Mouse (Mus musculus): ENCODE results near the gene Ube2d1. TPM values are rescaled to one million over a fixed set of nuclear protein-coding genes. Genes with fewer than 3 reads are reported as not detected.

The Ube2d1 gene
- polyA plus RNA-seq, 1 experiment = 71.4 TPM

DNA sequence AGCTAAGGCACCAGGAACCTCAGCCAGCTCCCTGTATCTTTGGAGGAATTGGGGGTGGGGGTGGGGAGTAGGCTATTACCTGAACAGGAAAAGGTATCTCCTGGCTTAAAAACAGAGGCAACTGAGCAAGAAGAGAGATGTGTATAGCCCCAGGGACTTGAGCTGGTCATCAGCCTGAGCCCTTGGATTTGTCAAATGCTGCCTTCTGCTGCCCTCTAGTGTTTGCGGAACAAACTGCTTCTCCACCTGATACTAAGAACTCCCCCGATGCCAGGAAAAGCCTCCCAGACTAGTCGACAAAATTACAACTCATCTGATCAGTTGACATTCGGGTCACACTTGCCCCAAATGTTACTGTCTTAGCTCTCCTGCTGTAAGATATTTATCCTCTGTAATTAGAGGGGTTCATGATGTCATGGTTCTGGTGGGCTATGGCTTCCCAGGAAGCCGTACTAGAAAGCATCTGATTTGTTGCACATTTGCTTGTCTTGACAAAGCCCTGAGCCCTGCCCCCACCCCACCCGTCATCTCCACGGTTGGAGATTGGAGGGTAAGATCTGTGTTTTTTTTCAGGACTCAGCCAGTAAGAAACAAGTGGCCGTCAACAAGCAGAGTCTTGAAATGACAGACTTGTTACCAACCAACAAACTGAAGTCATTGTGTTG is 66.7 kb downstream of the Ube2d1 start:
- H3K4me1 ChIP-seq (ENCODE audit: control insufficient read depth, insufficient read depth, low read length) = peaks cover 4% of the 10 kb centered on the region
- H3K27me3 ChIP-seq (ENCODE audit: control insufficient read depth, insufficient read depth, low read length, poor library complexity, severe bottlenecking) = no peaks in the 10 kb centered on the region
- H3K9me3 ChIP-seq (replicated peaks; ENCODE audit: control insufficient read depth, insufficient read depth, low read length, poor library complexity, severe bottlenecking) = no peaks in the 10 kb centered on the region
- no peak overlapping the region for H3K9ac ChIP-seq (ENCODE audit: low read depth, poor library complexity, severe bottlenecking)
- H3K4me3 ChIP-seq (ENCODE audit: low read depth, low read length) = no peak overlapping the region; the same call in 1 of the 2 replicates
- no peaks in the 10 kb centered on the region for H3K36me3 ChIP-seq (ENCODE audit: control insufficient read depth, insufficient read depth, low read length, poor library complexity, severe bottlenecking)
- peak; percentile 81 for TF ChIP-seq CTCF (IDR thresholded peaks at IDR 0.05; ENCODE audit: low read depth, low read length)
- no peak for TF ChIP-seq POLR2A (IDR thresholded peaks at IDR 0.05; ENCODE audit: insufficient read depth, low read length)
- no peak overlapping the region for H3K27ac ChIP-seq (ENCODE audit: insufficient read depth, low read length)

DNA sequence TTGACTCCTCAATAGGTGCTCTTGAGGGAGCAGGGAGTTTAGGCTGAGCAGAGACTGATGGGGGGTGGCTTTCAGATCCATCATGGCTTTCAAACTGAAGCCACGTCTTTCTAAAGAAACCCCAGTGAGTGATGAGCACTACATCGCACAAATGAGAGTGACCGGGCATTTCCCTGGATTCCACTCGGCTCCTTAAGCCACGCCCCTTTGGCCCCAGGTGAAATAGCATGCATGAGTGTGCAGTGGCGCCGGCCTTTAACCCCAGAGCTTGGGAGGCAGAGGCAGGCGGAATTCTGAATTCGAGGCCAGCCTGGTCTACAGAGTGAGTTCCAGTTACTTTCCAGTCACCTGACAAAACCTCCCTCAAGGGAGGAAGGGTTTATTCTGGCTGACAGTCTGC is 69.1 kb downstream of the Ube2d1 start:
- H3K9ac ChIP-seq (ENCODE audit: low read depth, poor library complexity, severe bottlenecking) = no peak overlapping the region
- no peak for TF ChIP-seq POLR2A (IDR thresholded peaks at IDR 0.05; ENCODE audit: insufficient read depth, low read length)
- TF ChIP-seq EP300 (IDR thresholded peaks at IDR 0.05; ENCODE audit: insufficient read depth, low read depth, low read length) = no peak
- no peak for TF ChIP-seq CTCF (IDR thresholded peaks at IDR 0.05; ENCODE audit: low read depth, low read length)
- no peak overlapping the region for H3K27ac ChIP-seq (ENCODE audit: insufficient read depth, low read length)
- no peaks in the 10 kb centered on the region for H3K9me3 ChIP-seq (replicated peaks; ENCODE audit: control insufficient read depth, insufficient read depth, low read length, poor library complexity, severe bottlenecking)
- H3K4me3 ChIP-seq (ENCODE audit: low read depth, low read length) = no peak overlapping the region
- peaks cover 4% of the 10 kb centered on the region for H3K4me1 ChIP-seq (ENCODE audit: control insufficient read depth, insufficient read depth, low read length)
- H3K36me3 ChIP-seq (ENCODE audit: control insufficient read depth, insufficient read depth, low read length, poor library complexity, severe bottlenecking) = no peaks in the 10 kb centered on the region
- no peaks in the 10 kb centered on the region for H3K27me3 ChIP-seq (ENCODE audit: control insufficient read depth, insufficient read depth, low read length, poor library complexity, severe bottlenecking)

Other genes with a start within 250 kb of the Ube2d1 start
- gene Bicc1, start 125.6 kb downstream of the Ube2d1 start, polyA plus RNA-seq (2011; ENCODE audit: insufficient read depth, insufficient read length, low read depth, missing spikeins) = 1.6 and 2.5 TPM in 2 replicates
- 93.6 and 112 TPM in 2 replicates for gene Tfam, start 47.0 kb downstream of the Ube2d1 start, polyA plus RNA-seq (2011; ENCODE audit: insufficient read depth, insufficient read length, low read depth, missing spikeins)
- 78.9 and 90.4 TPM in 2 replicates for gene Cisd1, start 59.7 kb upstream of the Ube2d1 start, polyA plus RNA-seq (2011; ENCODE audit: insufficient read depth, insufficient read length, low read depth, missing spikeins)
- gene Ipmk, start 62.5 kb upstream of the Ube2d1 start, polyA plus RNA-seq (2011; ENCODE audit: insufficient read depth, insufficient read length, low read depth, missing spikeins) = 39.9 and 41.4 TPM in 2 replicates